Mouse (Mus musculus): Measurements from ENCODE around the gene Tshb.
A peak's percentile ranks its signal among the peaks of the same experiment; 100 is the strongest.

Gene Tshb

GRCm38 (mm10) chr3:102782618-102783017 is at the start of gene Tshb:
Tshb (minus strand) TSS chr3:102782718.
- DNase-seq (ENCODE audit: low spot score in 2 of 2), result no peak

- peak; percentile 47 to 60 for DNase-seq (ENCODE audit: low spot score in 2 of 2)
These were observed 21.4 kb upstream of the Tshb start for GRCm38 (mm10) chr3:102803937-102804336.

GRCm38 (mm10) chr3:102787369-102787768 is 4.9 kb upstream of the Tshb start:
- no peak for DNase-seq (ENCODE audit: low spot score in 2 of 2)

- DNase-seq (ENCODE audit: low spot score in 2 of 2), result no peak
These were observed 9.5 kb downstream of the Tshb start for GRCm38 (mm10) chr3:102773018-102773417.

GRCm38 (mm10) chr3:102764850-102765249 is 17.7 kb downstream of the Tshb start:
- DNase-seq (ENCODE audit: low spot score in 2 of 2), result no peak

- DNase-seq (ENCODE audit: low spot score in 2 of 2), result no peak
These were observed 18.7 kb downstream of the Tshb start for GRCm38 (mm10) chr3:102763713-102764400.

GRCm38 (mm10) chr3:102762388-102762787 is 20.1 kb downstream of the Tshb start:
- no peak for DNase-seq (ENCODE audit: low spot score in 2 of 2)

- DNase-seq (ENCODE audit: low spot score in 2 of 2), result no peak
These were observed 22.3 kb downstream of the Tshb start for GRCm38 (mm10) chr3:102760236-102760635.

GRCm38 (mm10) chr3:102757019-102757418 is 25.5 kb downstream of the Tshb start:
- no peak for DNase-seq (ENCODE audit: low spot score in 2 of 2)

GRCm38 (mm10) chr3:102755801-102756200 is 26.7 kb downstream of the Tshb start:
- no peak for DNase-seq (ENCODE audit: low spot score in 2 of 2)

GRCm38 (mm10) chr3:102752457-102752856 is 30.1 kb downstream of the Tshb start:
- DNase-seq (ENCODE audit: low spot score in 2 of 2), result no peak

GRCm38 (mm10) chr3:102752053-102752452 is 30.5 kb downstream of the Tshb start:
- no peak for DNase-seq (ENCODE audit: low spot score in 2 of 2)

- no peak for DNase-seq (ENCODE audit: low spot score in 2 of 2)
These were observed 31.0 kb downstream of the Tshb start for GRCm38 (mm10) chr3:102751536-102751935.

- DNase-seq (ENCODE audit: low spot score in 2 of 2), result no peak
These were observed 31.4 kb downstream of the Tshb start for GRCm38 (mm10) chr3:102751136-102751535.

GRCm38 (mm10) chr3:102748686-102749085 is 33.8 kb downstream of the Tshb start:
- no peak for DNase-seq (ENCODE audit: low spot score in 2 of 2)

GRCm38 (mm10) chr3:102748038-102748437 is 34.5 kb downstream of the Tshb start:
- DNase-seq (ENCODE audit: low spot score in 2 of 2), result no peak

GRCm38 (mm10) chr3:102746174-102746573 is 36.3 kb downstream of the Tshb start:
- no peak for DNase-seq (ENCODE audit: low spot score in 2 of 2)

GRCm38 (mm10) chr3:102744657-102745056 is 37.9 kb downstream of the Tshb start:
- no peak for DNase-seq (ENCODE audit: low spot score in 2 of 2)

GRCm38 (mm10) chr3:102743781-102744471 is 38.6 kb downstream of the Tshb start:
- DNase-seq (ENCODE audit: low spot score in 2 of 2), result no peak

- no peak for DNase-seq (ENCODE audit: low spot score in 2 of 2)
These were observed 39.3 kb downstream of the Tshb start for GRCm38 (mm10) chr3:102743202-102743601.

- no peak for DNase-seq (ENCODE audit: low spot score in 2 of 2)
These were observed 39.8 kb downstream of the Tshb start for GRCm38 (mm10) chr3:102742725-102743124.

GRCm38 (mm10) chr3:102738926-102739325 is 43.6 kb downstream of the Tshb start:
- no peak for DNase-seq (ENCODE audit: low spot score in 2 of 2)

- DNase-seq (ENCODE audit: low spot score in 2 of 2), result no peak
These were observed 44.2 kb downstream of the Tshb start for GRCm38 (mm10) chr3:102738161-102738901.

Measured in urinary bladder, adult 18-20 months (tissue).